Mouse (Mus musculus) liver, adult 2 months (tissue): ENCODE results near the gene Dupd1. TPM values are rescaled to one million over a fixed set of nuclear protein-coding genes. Genes with fewer than 3 reads are reported as not detected.

Experiments used
- DNase-seq: peaks from one replicate; pipeline ENCODE4 v3.0.0-alpha.2; 2011; ENCODE audit warnings: low read depth, low spot score; ENCODE audit errors: extremely low read depth
- H3K27ac ChIP-seq: fragments of 200-500 bp; replicated peaks from 2 replicates; pipeline ENCODE4 v1.5.1; 2012; ENCODE audit warnings: low read depth, mild to moderate bottlenecking, control low read depth, inconsistent platforms, low read length; ENCODE audit not compliant: insufficient read depth
- H3K27me3 ChIP-seq: fragments of 200-500 bp; 2 replicates; pipeline ENCODE4 v1.6.1; 2012; ENCODE audit warnings: mild to moderate bottlenecking, moderate library complexity, low read length, inconsistent platforms; ENCODE audit not compliant: control insufficient read depth, insufficient read depth
- H3K36me3 ChIP-seq: fragments of 200-500 bp; 2 replicates; pipeline ENCODE4 v1.6.1; 2012; ENCODE audit warnings: low read length, inconsistent platforms; ENCODE audit not compliant: control insufficient read depth, insufficient read depth
- H3K4me1 ChIP-seq: fragments of 200-500 bp; 2 replicates; pipeline ENCODE4 v1.6.1; 2011; ENCODE audit warnings: low read length; ENCODE audit not compliant: control insufficient read depth, insufficient read depth
- H3K4me3 ChIP-seq: fragments of 200-500 bp; 2 replicates; pipeline ENCODE4 v1.5.1; 2011; ENCODE audit warnings: low read depth, mild to moderate bottlenecking, control low read depth, low read length, moderate library complexity; ENCODE audit not compliant: insufficient read depth
- H3K79me2 ChIP-seq: fragments of 200-500 bp; 2 replicates; pipeline ENCODE4 v1.6.1; 2012; ENCODE audit warnings: inconsistent platforms, mild to moderate bottlenecking, low read length, moderate library complexity; ENCODE audit not compliant: control insufficient read depth, insufficient read depth
- H3K9ac ChIP-seq: fragments of 200-500 bp; 2 replicates; pipeline ENCODE4 v1.6.1; 2012; ENCODE audit warnings: low read depth, mild to moderate bottlenecking, control low read depth, inconsistent platforms, low read length
- CTCF ChIP-seq: fragments of 200-500 bp; IDR thresholded peaks from 2 replicates; pipeline ENCODE4 v1.5.1; 2011; ENCODE audit warnings: low read depth, low read length, control low read depth
- POLR2A ChIP-seq: fragments of 200-500 bp; IDR thresholded peaks from 2 replicates; pipeline ENCODE4 v1.6.1; 2011; ENCODE audit warnings: low read length, control low read depth; ENCODE audit not compliant: insufficient read depth; ENCODE audit errors: extremely low read depth
- whole genome bisulfite sequencing: fragments of 180-500 bp; shearing (Covaris S2); methylation state at CpG from one replicate; pipeline ENCODE4 v1.1.7; 2018; 5-methylcytosine and 5-hydroxymethylcytosine counted together
- polyA plus RNA-seq: library from polyadenylated mRNA; depleted of rRNA; stranded (reverse); fragments of >200 nt; gene quantifications from 2 replicates; pipeline ENCODE4 v1.2.3, GENCODE M21; 2012
- total RNA-seq: library from RNA; depleted of rRNA; stranded (reverse); fragments of >200 nt; gene quantifications from 2 replicates; pipeline ENCODE4 v1.2.3, GENCODE M21; 2014

Dupd1 gene
- total and polyA plus RNA-seq, 2 experiments = not detected

DNA sequence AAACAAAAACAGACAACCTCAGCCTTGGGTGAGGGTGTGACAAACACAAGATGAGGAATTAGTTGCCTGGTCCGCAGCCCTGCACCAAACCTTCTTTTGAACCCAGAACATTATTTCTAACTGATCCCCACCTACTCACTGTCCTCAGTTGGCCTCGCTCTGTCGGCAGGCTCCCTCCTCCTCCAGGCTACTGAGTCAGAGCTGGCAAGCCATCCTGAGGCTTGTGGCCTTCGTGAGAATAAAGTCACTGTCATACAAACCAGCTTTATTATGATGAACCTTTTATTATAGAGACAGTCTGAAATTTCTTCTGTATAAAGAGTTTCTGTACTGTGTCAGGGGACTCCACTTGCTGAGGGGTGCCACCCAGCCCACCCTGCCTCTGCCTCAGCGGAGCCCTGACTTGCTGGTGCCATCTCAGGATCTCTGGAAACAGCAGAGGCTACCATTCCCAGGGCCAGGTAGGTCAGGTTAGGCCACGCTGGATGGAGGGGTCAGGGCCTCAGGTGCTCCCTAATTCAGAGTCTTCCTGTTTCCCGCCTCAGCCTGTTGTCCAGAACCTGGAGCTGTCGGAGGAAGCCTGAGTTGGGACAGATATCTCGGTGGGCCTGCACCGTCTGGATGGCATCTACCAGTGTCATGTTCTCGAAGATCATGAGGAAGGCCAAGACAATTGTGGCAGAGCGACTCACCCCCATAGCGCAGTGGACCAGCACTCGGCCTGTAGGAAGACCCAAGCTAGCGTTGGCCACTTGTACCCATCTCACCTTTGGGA lies 18.9 kb upstream of the Dupd1 start:
- no peak overlapping the region for H3K9ac ChIP-seq
- H3K4me1 ChIP-seq = no peaks in the 10 kb centered on the region
- TF ChIP-seq CTCF (no peak), POLR2A (no peak)
- no peak overlapping the region for H3K27ac ChIP-seq
- H3K27me3 ChIP-seq = no peaks in the 10 kb centered on the region
- WGBS = 94% methylated on average over 15 of the region's 15 CpGs
- no peaks in the 10 kb centered on the region for H3K36me3 ChIP-seq
- H3K79me2 ChIP-seq = no peaks in the 10 kb centered on the region
- no peak overlapping the region for H3K4me3 ChIP-seq
- DNase-seq = no peak

DNA sequence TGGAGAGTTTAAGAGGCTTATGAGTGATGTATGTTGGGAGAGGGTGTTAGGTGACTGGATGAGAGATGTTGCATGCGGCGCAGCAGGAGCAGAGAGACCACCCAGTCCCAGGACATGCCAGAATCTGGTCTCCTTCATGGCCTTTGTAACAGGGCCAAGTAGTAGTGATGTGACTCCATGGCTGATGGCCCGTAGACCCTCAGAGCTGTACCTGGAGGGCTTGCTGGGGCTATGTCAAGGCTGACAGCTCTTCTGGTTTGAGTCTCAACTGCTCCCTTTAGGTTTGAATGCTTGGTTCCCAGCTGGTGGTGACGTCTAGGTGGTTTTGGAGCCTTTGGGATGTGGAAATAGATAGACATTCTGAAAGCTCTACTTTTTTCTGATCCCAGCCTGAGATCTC lies 15.6 kb upstream of the Dupd1 start:
- DNase-seq = no peak
- Histone ChIP-seq H3K4me3 (no peak overlapping the region), H3K79me2 (no peaks in the 10 kb centered on the region), H3K4me1 (no peaks in the 10 kb centered on the region), H3K9ac (no peak overlapping the region), H3K27me3 (no peaks in the 10 kb centered on the region), H3K36me3 (no peaks in the 10 kb centered on the region), H3K27ac (no peak overlapping the region)
- TF ChIP-seq CTCF (no peak), POLR2A (no peak)
- 95% methylated on average over 4 of the region's 4 CpGs for WGBS

DNA sequence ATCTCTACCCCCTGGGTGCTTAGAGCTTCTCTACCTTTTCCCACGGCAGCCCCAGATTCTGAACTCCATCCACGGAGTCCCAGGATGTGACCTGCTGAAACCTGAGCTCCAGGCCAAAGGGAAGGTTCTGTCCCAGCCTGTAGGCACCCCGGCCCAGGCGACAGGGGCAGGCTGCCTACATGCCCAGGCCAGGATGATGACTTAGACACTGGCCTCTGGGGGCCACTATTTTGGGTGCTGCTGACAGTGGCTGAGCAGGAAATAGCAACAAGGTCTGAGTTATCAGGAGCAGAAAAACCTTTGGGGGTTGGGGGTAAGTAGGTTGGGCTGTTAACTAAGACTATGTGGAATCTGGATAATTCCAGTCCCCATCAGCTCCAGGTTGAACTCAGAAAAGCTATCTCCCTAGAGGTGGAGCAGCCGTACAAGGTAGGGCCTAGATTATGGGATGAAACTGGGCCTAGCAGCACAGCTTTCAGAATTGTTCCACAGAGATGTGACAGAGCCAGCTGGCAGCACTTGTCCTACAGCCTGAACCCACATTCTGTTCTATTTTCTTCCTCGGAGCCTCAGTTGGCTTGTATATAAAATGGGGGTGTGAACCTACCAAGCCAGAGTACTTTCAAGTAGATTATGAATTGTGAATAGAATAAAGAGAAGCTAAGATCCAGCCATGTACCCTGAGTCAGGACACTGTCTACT lies 14.8 kb upstream of the Dupd1 start:
- Histone ChIP-seq H3K36me3 (no peaks in the 10 kb centered on the region), H3K4me1 (no peaks in the 10 kb centered on the region), H3K4me3 (no peak overlapping the region), H3K27ac (no peak overlapping the region), H3K79me2 (no peaks in the 10 kb centered on the region), H3K27me3 (no peaks in the 10 kb centered on the region), H3K9ac (no peak overlapping the region)
- TF ChIP-seq POLR2A (no peak), CTCF (no peak)
- 81% methylated on average over 6 of the region's 6 CpGs for WGBS
- DNase-seq = no peak

DNA sequence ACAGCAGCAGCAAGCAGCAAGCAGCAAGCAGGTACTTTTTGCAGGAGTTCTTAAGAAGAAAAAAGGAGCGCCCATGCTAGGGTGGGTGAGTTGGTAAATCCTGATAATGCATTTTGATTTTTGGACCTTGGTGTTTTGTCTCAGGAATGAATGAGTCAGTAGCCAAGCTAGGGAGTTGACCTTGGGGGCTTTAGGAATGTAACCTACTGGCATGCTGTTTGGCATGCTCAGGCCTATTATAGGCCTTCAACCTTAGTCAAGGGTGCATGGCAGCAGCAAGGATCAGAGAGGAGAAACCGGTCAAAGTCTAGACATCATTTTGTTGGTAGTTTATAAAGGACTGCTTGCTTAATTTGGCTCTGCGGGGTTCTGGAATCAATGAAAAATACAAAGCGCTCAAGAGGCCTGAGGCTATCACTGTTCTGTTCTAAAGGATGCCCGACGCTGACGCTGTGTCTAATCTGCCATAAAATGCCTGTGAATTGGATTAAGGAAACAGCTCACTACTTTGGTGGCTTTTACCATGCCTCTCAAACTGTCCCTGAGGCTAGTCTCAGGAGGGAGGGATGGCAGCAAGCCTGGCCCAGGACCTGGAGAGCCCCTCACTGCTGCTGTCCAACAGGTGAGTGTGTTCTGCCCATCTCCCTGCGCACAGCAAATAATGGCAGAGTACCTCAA lies 7.8 kb upstream of the Dupd1 start:
- Histone ChIP-seq H3K79me2 (no peaks in the 10 kb centered on the region), H3K27ac (no peak overlapping the region), H3K4me1 (peaks cover 2% of the 10 kb centered on the region; the same call in 1 of the 2 replicates), H3K9ac (no peak overlapping the region), H3K27me3 (no peaks in the 10 kb centered on the region), H3K36me3 (no peaks in the 10 kb centered on the region), H3K4me3 (no peak overlapping the region)
- TF ChIP-seq POLR2A = no peak
- no peak for TF ChIP-seq CTCF
- 90% methylated on average over 8 of the region's 8 CpGs for WGBS
- DNase-seq = no peak

DNA sequence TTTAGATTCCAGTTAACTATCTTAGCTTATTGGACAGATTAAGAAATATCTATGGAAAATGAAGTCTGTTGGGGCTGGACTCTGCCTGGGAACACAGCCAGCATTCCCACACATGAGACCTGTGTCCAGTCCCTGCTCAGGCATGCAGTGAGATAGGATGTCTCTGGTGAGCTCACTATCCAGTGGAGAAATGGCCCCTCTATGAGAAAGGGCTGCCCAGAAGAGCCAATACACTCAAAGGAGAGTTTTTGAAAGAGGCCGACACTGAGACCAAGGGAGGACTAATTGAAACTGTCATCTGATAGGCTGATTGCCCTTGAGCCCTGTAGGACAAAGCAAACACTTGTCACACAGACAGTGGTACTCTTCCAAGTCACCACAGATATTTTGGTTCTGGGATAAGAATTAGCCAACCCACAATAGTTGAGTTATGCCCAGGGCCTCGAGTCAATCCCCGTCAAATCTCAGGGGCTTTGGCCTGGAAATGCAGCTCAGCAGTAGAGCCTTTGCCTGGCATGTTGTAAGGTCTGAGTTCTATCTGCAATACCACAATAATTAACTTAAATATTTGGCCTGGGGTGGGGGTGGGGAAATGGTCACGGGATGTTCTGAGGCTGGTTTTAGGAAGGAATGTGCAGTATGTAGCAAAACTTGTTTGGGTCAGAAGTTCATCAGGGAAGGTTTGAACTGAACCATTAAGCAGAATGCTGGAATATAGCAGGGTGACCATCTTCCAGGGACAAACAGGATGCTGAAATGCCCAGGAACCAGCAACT lies 6.2 kb upstream of the Dupd1 start:
- peaks cover 2% of the 10 kb centered on the region; the same call in 1 of the 2 replicates for H3K4me1 ChIP-seq
- 70% methylated on average over 4 of the region's 4 CpGs for WGBS
- TF ChIP-seq POLR2A (no peak), CTCF (no peak)
- H3K36me3 ChIP-seq = no peaks in the 10 kb centered on the region
- no peaks in the 10 kb centered on the region for H3K27me3 ChIP-seq
- H3K4me3 ChIP-seq = no peak overlapping the region
- no peak overlapping the region for H3K27ac ChIP-seq
- H3K79me2 ChIP-seq = no peaks in the 10 kb centered on the region
- H3K9ac ChIP-seq = no peak overlapping the region
- no peak for DNase-seq
